Mouse (Mus musculus) stomach, embryonic 14.5 days (tissue): ENCODE data around the gene Retreg3. TPM values are rescaled to one million over a fixed set of nuclear protein-coding genes. Genes with fewer than 3 reads are reported as not detected.

Source experiments
- ATAC-seq: fragments of 200-750 bp; cut with Nextera tagmentation; 2 replicates; pipeline ENCODE4 v1.8.0; 2017; ENCODE audit warnings: low read depth, moderate TSS enrichment; ENCODE audit not compliant: insufficient number of reproducible peaks, insufficient read depth, low FRiP score
- H3K27ac ChIP-seq: fragments of 300-500 bp; sonication (generic); 2 replicates; pipeline ENCODE4 v1.5.1; 2014; ENCODE audit warnings: mild to moderate bottlenecking, low read length, moderate library complexity, mixed read lengths
- H3K27me3 ChIP-seq: fragments of 300-500 bp; sonication (generic); 2 replicates; pipeline ENCODE4 v1.6.1; 2014; ENCODE audit warnings: low read length, control low read depth, mixed read lengths; ENCODE audit not compliant: control insufficient read depth, insufficient read depth
- H3K36me3 ChIP-seq: fragments of 300-500 bp; sonication (generic); 2 replicates; pipeline ENCODE4 v1.6.1; 2014; ENCODE audit warnings: mild to moderate bottlenecking, control low read depth, low read length, moderate library complexity, mixed read lengths; ENCODE audit not compliant: control insufficient read depth, insufficient read depth
- H3K4me1 ChIP-seq: fragments of 300-500 bp; sonication (generic); 2 replicates; pipeline ENCODE4 v1.6.1; 2014; ENCODE audit warnings: low read length, control low read depth, mixed read lengths; ENCODE audit not compliant: control insufficient read depth, insufficient read depth
- H3K4me2 ChIP-seq: fragments of 300-500 bp; sonication (generic); replicated peaks from 2 replicates; pipeline ENCODE4 v1.6.1; 2014; ENCODE audit warnings: low read depth, low read length, control low read depth
- H3K4me3 ChIP-seq: fragments of 300-500 bp; sonication (generic); 2 replicates; pipeline ENCODE4 v1.5.1; 2014; ENCODE audit warnings: low read depth, low read length, control low read depth
- H3K9ac ChIP-seq: fragments of 300-500 bp; sonication (generic); replicated peaks from 2 replicates; pipeline ENCODE4 v1.6.1; 2014; ENCODE audit warnings: low read depth, mild to moderate bottlenecking, control low read depth, low read length, moderate library complexity, mixed read lengths
- H3K9me3 ChIP-seq: fragments of 300-500 bp; sonication (generic); 2 replicates; pipeline ENCODE4 v1.6.1; 2016; ENCODE audit warnings: low read depth, low read length, control low read depth; ENCODE audit not compliant: control insufficient read depth
- WGBS: fragments of 180-500 bp; shearing (Covaris S2); extraction: QIAGEN DNeasy Blood & Tissue Kit; methylation state at CpG from one replicate; pipeline ENCODE4 v1.1.7; 2014; 5-methylcytosine and 5-hydroxymethylcytosine counted together
- polyA plus RNA-seq: library from polyadenylated mRNA; unstranded; fragments of >200 nt; fragmentation: Nextera tagmentation; extraction: Ambion mirVana; gene quantifications from 2 replicates; pipeline ENCODE4 v1.2.1, GENCODE M21; 2014

Retreg3 gene
- polyA plus RNA-seq, 1 experiment from 2014 or later, result 8.0 TPM

GRCm38 (mm10) chr11:101154648-101155047 lies 35.0 kb upstream of the Retreg3 start:
- H3K4me2 ChIP-seq, result no peak overlapping the region
- H3K4me3 ChIP-seq, result no peak overlapping the region
- H3K36me3 ChIP-seq, result no peaks in the 10 kb centered on the region
- H3K27me3 ChIP-seq, result no peaks in the 10 kb centered on the region
- H3K9ac ChIP-seq, result no peak overlapping the region
- H3K9me3 ChIP-seq, result no peaks in the 10 kb centered on the region
- no peak for ATAC-seq
- H3K27ac ChIP-seq, result no peak overlapping the region
- peaks cover 13% of the 10 kb centered on the region for H3K4me1 ChIP-seq

GRCm38 (mm10) chr11:101152825-101153224 lies 33.1 kb upstream of the Retreg3 start:
- WGBS, result 68% methylated on average over 1 of the region's 1 CpGs
- Histone ChIP-seq H3K4me3 (no peak overlapping the region), H3K4me2 (no peak overlapping the region), H3K27ac (no peak overlapping the region), H3K9ac (no peak overlapping the region), H3K27me3 (no peaks in the 10 kb centered on the region), H3K4me1 (peaks cover 27% of the 10 kb centered on the region), H3K36me3 (no peaks in the 10 kb centered on the region), H3K9me3 (no peaks in the 10 kb centered on the region)
- no peak for ATAC-seq

- no peak for ATAC-seq
- 48% methylated on average over 2 of the region's 2 CpGs for WGBS
- H3K9me3 ChIP-seq, result no peaks in the 10 kb centered on the region
These were observed 31.4 kb upstream of the Retreg3 start for GRCm38 (mm10) chr11:101151063-101151462.

GRCm38 (mm10) chr11:101149178-101150105 lies 29.7 kb upstream of the Retreg3 start:
- Histone ChIP-seq H3K4me2 (peak overlapping the region; percentile 6; the same call in 1 of the 2 replicates), H3K9ac (no peak overlapping the region), H3K4me1 (peaks cover 18% of the 10 kb centered on the region), H3K4me3 (no peak overlapping the region), H3K27ac (peak overlapping the region; percentile 86), H3K36me3 (no peaks in the 10 kb centered on the region), H3K9me3 (no peaks in the 10 kb centered on the region), H3K27me3 (no peaks in the 10 kb centered on the region)
- WGBS, result 20% methylated on average over 9 of the region's 9 CpGs
- ATAC-seq, result peak; percentile 71; the same call in 1 of the 2 replicates

More at GRCm38 (mm10) chr11:101151063-101151462, 31.4 kb upstream of the Retreg3 start:
- Histone ChIP-seq H3K4me1 (peaks cover 27% of the 10 kb centered on the region), H3K27ac (no peak overlapping the region), H3K27me3 (no peaks in the 10 kb centered on the region), H3K36me3 (no peaks in the 10 kb centered on the region), H3K9ac (no peak overlapping the region), H3K4me2 (no peak overlapping the region), H3K4me3 (no peak overlapping the region)

- Histone ChIP-seq H3K36me3 (no peaks in the 10 kb centered on the region), H3K4me3 (no peak overlapping the region), H3K9ac (no peak overlapping the region), H3K27me3 (no peaks in the 10 kb centered on the region), H3K27ac (peak overlapping the region; percentile 86), H3K4me1 (peaks cover 18% of the 10 kb centered on the region), H3K9me3 (no peaks in the 10 kb centered on the region), H3K4me2 (peak overlapping the region; percentile 6; the same call in 1 of the 2 replicates)
- no peak for ATAC-seq
- WGBS, result 53% methylated on average over 10 of the region's 10 CpGs
These were observed 29.1 kb upstream of the Retreg3 start for GRCm38 (mm10) chr11:101148751-101149150.

- no peak overlapping the region for H3K4me2 ChIP-seq
- H3K27ac ChIP-seq, result no peak overlapping the region
- H3K36me3 ChIP-seq, result no peaks in the 10 kb centered on the region
- peaks cover 18% of the 10 kb centered on the region for H3K4me1 ChIP-seq
- H3K9me3 ChIP-seq, result no peaks in the 10 kb centered on the region
- WGBS, result 36% methylated on average over 10 of the region's 10 CpGs
- H3K27me3 ChIP-seq, result no peaks in the 10 kb centered on the region
- H3K9ac ChIP-seq, result no peak overlapping the region
- no peak for ATAC-seq
- H3K4me3 ChIP-seq, result no peak overlapping the region
These were observed 26.7 kb upstream of the Retreg3 start for GRCm38 (mm10) chr11:101146377-101146776.

- no peaks in the 10 kb centered on the region for H3K36me3 ChIP-seq
These were observed 23.9 kb upstream of the Retreg3 start for GRCm38 (mm10) chr11:101143338-101144225.

GRCm38 (mm10) chr11:101142215-101142967 lies 22.7 kb upstream of the Retreg3 start:
- H3K4me3 ChIP-seq, result no peak overlapping the region
- WGBS, result 84% methylated on average over 10 of the region's 10 CpGs
- no peak overlapping the region for H3K27ac ChIP-seq

More at GRCm38 (mm10) chr11:101143338-101144225, 23.9 kb upstream of the Retreg3 start:
- H3K27ac ChIP-seq, result no peak overlapping the region
- ATAC-seq, result no peak
- no peak overlapping the region for H3K9ac ChIP-seq
- H3K9me3 ChIP-seq, result no peaks in the 10 kb centered on the region
- H3K4me1 ChIP-seq, result peaks cover 6% of the 10 kb centered on the region
- H3K27me3 ChIP-seq, result no peaks in the 10 kb centered on the region
- WGBS, result 18% methylated on average over 17 of the region's 19 CpGs
- 0 out of 2 replicates have a peak overlapping the region, but pooled peaks have one; percentile 7 for H3K4me3 ChIP-seq
- peak overlapping the region; percentile 44 for H3K4me2 ChIP-seq

More at GRCm38 (mm10) chr11:101142215-101142967, 22.7 kb upstream of the Retreg3 start:
- Histone ChIP-seq H3K9ac (no peak overlapping the region), H3K36me3 (no peaks in the 10 kb centered on the region), H3K4me2 (no peak overlapping the region), H3K9me3 (no peaks in the 10 kb centered on the region), H3K27me3 (no peaks in the 10 kb centered on the region), H3K4me1 (peaks cover 3% of the 10 kb centered on the region; the same call in 1 of the 2 replicates)
- ATAC-seq, result no peak
